Mouse (Mus musculus) liver, embryonic 16.5 days (tissue): ENCODE measurements around the gene Wdr81. TPM values are rescaled to one million over a fixed set of nuclear protein-coding genes. Genes with fewer than 3 reads are reported as not detected.

Experiments
- ATAC-seq: fragments of 200-750 bp; cut with Nextera tagmentation; 2 replicates; pipeline ENCODE4 v1.8.0; 2017; ENCODE audit warnings: low read depth, mild to moderate bottlenecking, moderate number of reproducible peaks, moderate library complexity
- H3K27ac ChIP-seq: fragments of 300-500 bp; sonication (generic); 2 replicates; pipeline ENCODE4 v1.5.1; 2014; ENCODE audit warnings: mild to moderate bottlenecking, low read length
- H3K27me3 ChIP-seq: fragments of 300-500 bp; sonication (generic); 2 replicates; pipeline ENCODE4 v1.6.1; 2014; ENCODE audit warnings: low read depth, low read length, mixed read lengths; ENCODE audit not compliant: control insufficient read depth, insufficient read depth
- H3K36me3 ChIP-seq: fragments of 300-500 bp; sonication (generic); 2 replicates; pipeline ENCODE4 v1.6.1; 2014; ENCODE audit warnings: mild to moderate bottlenecking; ENCODE audit not compliant: control insufficient read depth, insufficient read depth
- H3K4me1 ChIP-seq: fragments of 300-500 bp; sonication (generic); 2 replicates; pipeline ENCODE4 v1.6.1; 2014; ENCODE audit warnings: low read depth, low read length, mixed read lengths; ENCODE audit not compliant: control insufficient read depth
- H3K4me2 ChIP-seq: fragments of 300-500 bp; sonication (generic); 2 replicates; pipeline ENCODE4 v1.6.1; 2014; ENCODE audit warnings: low read depth, low read length, mixed read lengths
- H3K4me3 ChIP-seq: fragments of 300-500 bp; sonication (generic); 2 replicates; pipeline ENCODE4 v1.5.1; 2014; ENCODE audit warnings: low read depth, mild to moderate bottlenecking, low read length
- H3K9ac ChIP-seq: fragments of 300-500 bp; sonication (generic); 2 replicates; pipeline ENCODE4 v1.6.1; 2014; ENCODE audit warnings: low read depth, low read length
- H3K9me3 ChIP-seq: fragments of 300-500 bp; sonication (generic); replicated peaks from 2 replicates; pipeline ENCODE4 v1.6.1; 2016; ENCODE audit warnings: low read length; ENCODE audit not compliant: control insufficient read depth
- WGBS: fragments of 180-500 bp; shearing (Covaris S2); extraction: QIAGEN DNeasy Blood & Tissue Kit; methylation state at CpG from one replicate; pipeline ENCODE4 v1.1.7; 2014; ENCODE audit not compliant: insufficient replicate concordance; 5-methylcytosine and 5-hydroxymethylcytosine counted together
- polyA plus RNA-seq: library from polyadenylated mRNA; unstranded; fragments of >200 nt; fragmentation: Nextera tagmentation; extraction: Ambion mirVana; gene quantifications from 2 replicates; pipeline ENCODE4 v1.2.1, GENCODE M21; 2015

Wdr81 gene
- 22.6 and 24.9 TPM in 2 replicates for polyA plus RNA-seq

- H3K4me1 ChIP-seq: peaks cover 82% of the 10 kb centered on the region
Observed at GRCm38 (mm10) chr11:75453991-75454930, at the start of gene Wdr81. Gene Wdr81, minus strand, starts transcription at chr11:75454717.

DNA sequence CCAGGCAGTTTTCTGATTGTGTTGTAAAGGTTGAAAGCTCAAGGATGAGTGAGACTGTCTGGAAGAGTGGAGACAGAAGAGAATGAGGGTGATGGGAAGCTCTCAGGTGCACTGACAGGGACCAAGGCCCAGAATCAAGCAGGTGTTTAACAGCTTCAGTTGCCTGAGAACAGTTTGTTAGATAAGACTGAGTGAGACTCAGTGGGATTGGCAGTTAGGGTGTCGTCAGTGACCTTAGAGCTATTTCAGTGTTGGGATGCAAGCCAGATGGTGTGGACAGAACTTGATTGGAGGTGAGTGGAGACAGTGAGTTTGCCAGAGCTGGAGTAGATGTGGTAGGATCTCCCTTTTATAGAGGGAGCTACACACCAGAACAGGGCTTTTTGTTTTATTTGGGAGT lies 43.6 kb upstream of the Wdr81 start:
- WGBS: 59% methylated on average over 1 of the region's 1 CpGs
- no peaks in the 10 kb centered on the region for H3K27me3 ChIP-seq
- H3K4me1 ChIP-seq: no peaks in the 10 kb centered on the region; the same call in 1 of the 2 replicates
- H3K4me2 ChIP-seq: no peak overlapping the region
- H3K9me3 ChIP-seq: no peaks in the 10 kb centered on the region
- H3K36me3 ChIP-seq: peaks cover 90% of the 10 kb centered on the region
- no peak overlapping the region for H3K27ac ChIP-seq
- no peak overlapping the region for H3K9ac ChIP-seq
- ATAC-seq: no peak; the same call in 1 of the 2 replicates
- H3K4me3 ChIP-seq: no peak overlapping the region

More at GRCm38 (mm10) chr11:75453991-75454930, at the start of gene Wdr81:
- Histone ChIP-seq H3K9ac (peak within 1 kb of the TSS; percentile 83), H3K27ac (peak within 1 kb of the TSS; percentile 71), H3K36me3 (peaks cover 5% of the 10 kb centered on the region; the same call in 1 of the 2 replicates), H3K27me3 (no peaks in the 10 kb centered on the region), H3K9me3 (no peaks in the 10 kb centered on the region), H3K4me3 (peak within 1 kb of the TSS; percentile 74), H3K4me2 (peak within 1 kb of the TSS; percentile 98)
- 2% methylated on average over 56 of the region's 56 CpGs for WGBS
- peak; percentile 76 for ATAC-seq

GRCm38 (mm10) chr11:75494296-75495049 lies 40.0 kb upstream of the Wdr81 start:
- ATAC-seq: peak; percentile 68
- no peaks in the 10 kb centered on the region for H3K27me3 ChIP-seq
- peak overlapping the region; percentile 64 for H3K27ac ChIP-seq
- H3K4me1 ChIP-seq: no peaks in the 10 kb centered on the region; the same call in 1 of the 2 replicates
- no peak overlapping the region for H3K4me2 ChIP-seq
- H3K9me3 ChIP-seq: no peaks in the 10 kb centered on the region
- WGBS: 83% methylated on average over 10 of the region's 10 CpGs
- no peak overlapping the region for H3K4me3 ChIP-seq
- peaks cover 90% of the 10 kb centered on the region for H3K36me3 ChIP-seq
- no peak overlapping the region for H3K9ac ChIP-seq

- peaks cover 12% of the 10 kb centered on the region for H3K4me1 ChIP-seq
- peaks cover 29% of the 10 kb centered on the region for H3K36me3 ChIP-seq
- no peak for ATAC-seq
- H3K9me3 ChIP-seq: no peaks in the 10 kb centered on the region
- H3K4me3 ChIP-seq: peak overlapping the region; percentile 91
- peak overlapping the region; percentile 91 for H3K4me2 ChIP-seq
- 21% methylated on average over 6 of the region's 6 CpGs for WGBS
- peak overlapping the region; percentile 93 for H3K9ac ChIP-seq
- H3K27me3 ChIP-seq: no peaks in the 10 kb centered on the region; the same call in none of the 2 replicates
- H3K27ac ChIP-seq: no peak overlapping the region
Observed at GRCm38 (mm10) chr11:75487496-75487895, 33.0 kb upstream of the Wdr81 start.

- under 1% methylated on average over 52 of the region's 52 CpGs for WGBS
- H3K27me3 ChIP-seq: no peaks in the 10 kb centered on the region; the same call in none of the 2 replicates
- H3K4me2 ChIP-seq: peak within 1 kb of the TSS; percentile 91
- no peaks in the 10 kb centered on the region for H3K9me3 ChIP-seq
- H3K36me3 ChIP-seq: peaks cover 22% of the 10 kb centered on the region
- H3K9ac ChIP-seq: peak within 1 kb of the TSS; percentile 93
- peak; percentile 100 for ATAC-seq
- peaks cover 12% of the 10 kb centered on the region for H3K4me1 ChIP-seq
- peak within 1 kb of the TSS; percentile 91 for H3K4me3 ChIP-seq
- H3K27ac ChIP-seq: peak within 1 kb of the TSS; percentile 68
Observed at GRCm38 (mm10) chr11:75486601-75487285, 32.2 kb upstream of the Wdr81 start, which contains the start of gene Prpf8. Gene Prpf8, plus strand, starts transcription at chr11:75486816.

DNA sequence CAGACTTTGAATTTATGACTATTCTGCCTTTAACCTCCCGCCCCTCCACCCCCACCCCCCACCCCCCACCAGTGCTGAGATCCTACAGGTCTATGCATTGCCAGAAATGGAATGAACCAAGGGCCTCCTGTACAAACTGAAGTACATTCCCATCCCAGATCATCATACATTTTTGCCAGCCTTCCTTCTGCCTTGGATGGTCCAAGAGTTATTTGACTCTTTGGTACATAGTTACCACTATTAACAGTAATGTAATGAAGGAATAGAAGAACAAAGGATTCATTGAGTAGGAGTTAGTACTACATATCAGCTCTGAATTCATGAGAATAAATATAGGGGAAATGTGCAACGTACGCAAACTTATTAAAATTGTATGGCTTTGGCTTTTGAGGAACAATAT lies 31.7 kb upstream of the Wdr81 start:
- H3K4me3 ChIP-seq: no peak overlapping the region
- WGBS: 18% methylated on average over 3 of the region's 3 CpGs
- no peak for ATAC-seq
- H3K4me1 ChIP-seq: peaks cover 12% of the 10 kb centered on the region
- peaks cover 16% of the 10 kb centered on the region for H3K36me3 ChIP-seq
- no peak overlapping the region for H3K4me2 ChIP-seq
- no peaks in the 10 kb centered on the region; the same call in none of the 2 replicates for H3K27me3 ChIP-seq
- no peaks in the 10 kb centered on the region for H3K9me3 ChIP-seq
- H3K9ac ChIP-seq: no peak overlapping the region
- H3K27ac ChIP-seq: no peak overlapping the region

DNA sequence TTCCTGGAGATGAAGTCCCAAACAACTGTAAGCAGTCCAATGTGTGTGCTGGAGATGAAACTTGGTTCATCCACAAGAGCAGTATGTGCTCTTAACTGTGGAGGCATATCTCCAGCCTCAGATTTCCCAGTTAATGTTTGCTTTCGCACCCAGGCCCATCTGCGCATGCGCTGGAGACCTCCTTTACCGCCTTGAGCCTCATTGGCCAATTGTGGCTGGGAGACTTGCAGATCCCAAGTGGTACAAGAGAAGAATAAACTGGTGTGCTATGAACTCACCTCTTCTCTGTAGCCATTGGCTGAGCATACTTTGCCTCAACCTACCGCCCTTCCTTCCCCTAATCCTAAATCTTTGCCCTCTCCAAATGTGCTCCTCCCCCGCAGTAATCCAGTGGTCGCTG lies 18.9 kb upstream of the Wdr81 start:
- no peaks in the 10 kb centered on the region for H3K27me3 ChIP-seq
- H3K27ac ChIP-seq: no peak overlapping the region
- no peaks in the 10 kb centered on the region for H3K9me3 ChIP-seq
- 73% methylated on average over 7 of the region's 7 CpGs for WGBS
- no peaks in the 10 kb centered on the region for H3K36me3 ChIP-seq
- no peak overlapping the region for H3K4me2 ChIP-seq
- H3K4me1 ChIP-seq: peaks cover 17% of the 10 kb centered on the region
- H3K9ac ChIP-seq: no peak overlapping the region
- no peak for ATAC-seq
- H3K4me3 ChIP-seq: no peak overlapping the region

- H3K27ac ChIP-seq: no peak overlapping the region
- H3K4me2 ChIP-seq: no peak overlapping the region
- H3K4me1 ChIP-seq: peaks cover 25% of the 10 kb centered on the region
- H3K36me3 ChIP-seq: no peaks in the 10 kb centered on the region
- peak; percentile 43; the same call in 1 of the 2 replicates for ATAC-seq
- H3K9ac ChIP-seq: 0 out of 2 replicates have a peak overlapping the region, but pooled peaks have one; percentile 14
- no peaks in the 10 kb centered on the region for H3K9me3 ChIP-seq
- WGBS: 33% methylated on average over 11 of the region's 11 CpGs
- no peak overlapping the region for H3K4me3 ChIP-seq
- H3K27me3 ChIP-seq: no peaks in the 10 kb centered on the region
Observed at GRCm38 (mm10) chr11:75472469-75473081, 18.1 kb upstream of the Wdr81 start.
